Mouse (Mus musculus) monocyte, adult 2 months (primary cell): ENCODE data around the gene Zfp408.
"Not testable (repeated sequence)": the region's sequence is repeated elsewhere in the genome, so short reads cannot be mapped to it uniquely, and the experiment has no call there.

Experiments
- DNase-seq, 2 experiments: peaks; one replicate each; pipeline ENCODE4 v3.0.0; 2022; ENCODE audit warnings: low spot score in 2 of 2, low read depth in 1 of 2

The Zfp408 gene

GRCm38 (mm10) chr2:91622356-91622755 is 27.2 kb downstream of the Zfp408 start:
- no peak for DNase-seq

- DNase-seq = not testable (repeated sequence)
Observed at GRCm38 (mm10) chr2:91609370-91609769, 40.2 kb downstream of the Zfp408 start.

GRCm38 (mm10) chr2:91602389-91602788 is 47.2 kb downstream of the Zfp408 start:
- DNase-seq = no peak

GRCm38 (mm10) chr2:91600475-91600874 is 49.1 kb downstream of the Zfp408 start:
- DNase-seq = no peak
